Mouse (Mus musculus) heart, postnatal 25 days (tissue): ENCODE results near the gene Zfp9. TPM values are rescaled to one million over a fixed set of nuclear protein-coding genes. Genes with fewer than 3 reads are reported as not detected.

Source experiments
- DNase-seq: peaks from one replicate; pipeline ENCODE4 v3.0.0; 2022; ENCODE audit warnings: low spot score
- intact Hi-C: fragments of 180-260 bp; cut with DNase I; formaldehyde crosslinking; loops from one replicate; pipeline ENCODE4 v1.15.1; 2025
- microRNA-seq: library from miRNA; unstranded; fragments of <30 nt; microRNA quantifications from one replicate; pipeline ENCODE4 v1.2.0, GENCODE M21; 2022
- total RNA-seq, 2 experiments: library from RNA; stranded (reverse); gene quantifications; 2 replicates each; pipeline ENCODE4 v1.2.3; 2021

Zfp9 gene
- 1 to 10 TPM; 5.1 to 5.2 TPM for total RNA-seq

DNA sequence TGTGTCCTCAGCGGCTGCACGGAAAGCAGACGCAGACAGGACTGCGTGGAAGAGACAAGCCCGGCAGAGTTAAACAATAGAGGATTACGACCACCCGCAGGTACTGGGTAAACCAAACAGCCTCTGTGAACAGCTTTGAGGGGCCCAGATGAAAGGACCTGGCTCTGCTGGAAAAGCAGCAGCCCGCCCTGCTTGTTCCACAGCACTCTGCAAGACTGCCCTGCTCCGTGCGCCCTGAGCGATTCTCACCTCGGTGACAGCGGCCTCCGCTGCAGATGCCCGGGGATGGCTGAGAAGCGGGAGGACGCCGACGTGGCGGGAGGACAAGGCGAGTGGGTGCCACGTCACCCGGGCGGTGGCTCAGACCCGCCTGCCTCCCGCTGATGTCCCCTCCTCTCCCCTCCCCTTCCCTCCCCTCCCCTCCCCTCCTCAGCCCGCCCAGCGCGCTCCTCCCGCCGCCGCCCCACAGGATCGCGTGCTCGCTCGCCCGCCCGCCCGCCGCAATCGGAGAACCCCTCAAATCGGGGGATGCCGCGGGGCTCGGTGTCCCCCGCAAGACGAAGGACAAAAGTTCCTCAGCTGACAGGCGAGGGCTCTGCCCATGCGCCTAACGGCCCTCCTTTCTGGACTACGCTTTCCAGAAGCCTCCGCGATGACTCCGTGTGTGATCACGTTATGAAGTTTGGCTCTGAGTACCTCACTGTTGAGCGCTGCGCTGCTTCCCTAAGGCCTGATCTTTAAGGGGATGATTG lies at the start of gene Zfp9:
Zfp9 (minus strand) TSS at position 364 of the 752 bp plus-strand sequence.
- intact Hi-C loops = no loop called here
- DNase-seq = peak; percentile 74

DNA sequence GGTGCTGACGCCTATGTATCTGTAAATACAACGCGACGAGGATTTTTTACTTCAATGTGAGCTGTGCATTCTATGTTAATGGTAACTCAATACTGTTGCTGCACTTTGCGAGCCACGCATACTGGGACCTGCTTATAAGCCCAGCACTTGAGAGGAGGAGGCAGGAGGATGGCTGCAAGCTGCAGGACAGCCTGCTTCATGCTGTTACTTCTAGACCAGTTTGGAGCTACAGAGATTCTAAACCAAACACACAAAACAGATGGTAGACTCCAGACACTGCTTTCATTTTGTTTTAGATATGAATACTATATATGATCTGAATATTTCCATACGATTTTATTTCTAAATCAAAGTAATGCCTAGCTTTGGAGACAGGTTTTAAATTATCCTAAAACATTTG lies 41.5 kb upstream of the Zfp9 start:
- no peak for DNase-seq
- intact Hi-C loops = no loop called here

DNA sequence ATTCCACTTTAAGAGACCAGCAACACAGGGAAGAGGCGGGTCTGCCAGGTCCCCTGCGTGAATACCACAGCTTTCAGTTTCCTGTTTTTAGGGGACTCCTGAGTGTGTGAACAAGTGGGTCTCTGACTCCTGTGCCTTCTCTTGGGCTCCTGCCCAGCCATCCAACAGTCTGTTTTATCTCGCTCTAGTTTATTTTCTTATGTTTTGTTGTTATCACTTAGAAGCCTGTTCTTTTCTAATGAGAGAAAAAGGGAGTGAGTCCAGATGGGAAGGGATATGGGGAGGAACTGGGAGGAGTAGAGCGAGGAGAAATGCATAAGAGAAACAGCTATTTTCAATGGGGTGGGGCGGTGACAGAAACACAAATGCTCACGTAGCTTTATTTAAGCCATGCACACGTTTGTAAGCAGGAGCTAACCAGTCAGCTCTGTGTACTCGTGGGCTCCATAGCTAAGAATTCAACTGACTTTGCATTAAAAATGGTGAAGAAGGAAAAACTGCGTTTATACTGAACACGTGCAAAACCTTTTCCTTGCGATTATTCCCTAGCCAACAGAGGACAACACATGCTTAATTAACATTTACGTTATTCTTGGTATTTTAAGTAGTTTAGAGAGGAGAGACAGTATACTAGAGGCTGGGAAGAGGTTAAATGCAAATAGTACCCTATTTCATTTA lies 34.4 kb upstream of the Zfp9 start:
- intact Hi-C loops = no loop called here
- no peak for DNase-seq

DNA sequence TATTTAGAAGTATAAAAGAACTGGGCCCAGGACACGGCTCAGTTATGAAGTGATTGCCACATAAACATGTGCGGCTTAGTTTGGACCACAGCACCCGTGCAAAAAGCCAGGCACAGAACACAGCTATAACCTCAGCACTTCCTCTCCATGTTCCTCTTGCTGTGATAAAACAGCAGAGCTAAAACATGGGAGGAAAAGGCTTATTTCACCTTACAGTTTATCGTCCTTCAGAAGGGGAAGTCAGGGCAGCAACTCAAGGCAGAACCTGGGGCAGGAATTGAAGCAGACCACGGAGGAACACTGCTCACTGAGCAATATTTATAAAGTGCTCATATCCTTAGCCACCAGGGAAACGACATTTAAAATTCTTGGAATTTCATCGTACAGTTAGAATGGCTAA lies 19.9 kb upstream of the Zfp9 start:
- intact Hi-C loops = no loop called here
- no peak for DNase-seq

DNA sequence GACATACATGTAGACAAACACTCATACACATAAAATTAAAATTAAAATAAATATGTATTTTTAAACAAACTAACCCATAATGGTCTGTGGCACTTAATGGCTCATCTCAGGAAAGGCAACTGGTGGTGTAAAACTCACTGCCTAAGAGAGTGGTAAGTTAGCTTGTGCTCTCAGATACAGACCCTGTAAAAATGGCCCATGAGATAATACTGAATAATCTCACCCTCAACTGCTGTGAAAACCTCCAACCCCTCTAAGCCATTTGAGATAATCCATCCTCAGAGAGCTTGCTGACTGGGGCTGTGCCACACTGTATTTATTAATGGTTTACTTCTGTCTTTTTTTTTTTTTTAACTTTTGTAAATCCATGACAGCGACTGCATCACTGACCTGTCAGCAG lies 3.0 kb upstream of the Zfp9 start:
- DNase-seq = no peak
- intact Hi-C loops = no loop called here

DNA sequence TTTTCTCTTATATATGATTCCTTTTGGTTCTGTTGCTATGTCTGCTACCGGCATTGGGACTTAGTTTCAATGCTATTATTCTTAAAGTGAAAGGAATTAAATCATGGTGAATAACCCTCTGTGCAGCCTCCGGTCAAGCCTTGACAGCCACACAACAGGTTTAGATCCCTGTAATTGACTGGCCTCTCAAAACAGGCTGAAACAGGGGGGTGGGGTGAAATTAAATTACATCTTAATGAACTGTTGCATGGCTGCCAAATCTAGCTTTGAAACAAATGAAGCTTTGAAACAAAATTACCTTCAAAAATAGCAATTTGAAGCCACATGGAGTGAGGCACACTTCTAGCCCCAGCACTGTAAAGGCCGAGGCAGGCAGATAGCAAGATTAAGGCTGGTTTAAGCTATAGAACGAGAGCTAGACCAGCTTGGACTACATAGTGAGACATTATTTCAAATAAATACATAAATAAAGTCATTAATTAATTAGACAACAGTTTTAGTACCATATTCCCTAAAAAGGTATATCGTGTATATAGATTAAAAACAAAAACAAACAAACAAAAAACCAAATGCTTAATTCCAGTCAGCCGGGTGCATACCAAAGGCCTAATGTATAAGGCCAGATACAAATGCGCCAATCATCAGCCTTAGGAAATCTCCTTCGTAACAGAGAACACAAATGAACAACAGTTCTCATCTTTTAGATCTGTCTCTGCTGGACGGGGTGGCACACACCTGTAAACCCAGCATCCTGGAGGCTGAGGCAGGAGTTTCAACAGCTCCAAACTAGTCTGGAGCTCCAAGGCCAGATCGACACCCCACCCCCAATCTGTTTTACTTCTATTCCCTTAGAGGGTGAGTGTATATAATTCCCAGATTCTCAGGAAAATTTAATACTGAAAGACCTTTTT lies 990 bp downstream of the Zfp9 start:
- no peak for DNase-seq
- intact Hi-C loops = no loop called here

DNA sequence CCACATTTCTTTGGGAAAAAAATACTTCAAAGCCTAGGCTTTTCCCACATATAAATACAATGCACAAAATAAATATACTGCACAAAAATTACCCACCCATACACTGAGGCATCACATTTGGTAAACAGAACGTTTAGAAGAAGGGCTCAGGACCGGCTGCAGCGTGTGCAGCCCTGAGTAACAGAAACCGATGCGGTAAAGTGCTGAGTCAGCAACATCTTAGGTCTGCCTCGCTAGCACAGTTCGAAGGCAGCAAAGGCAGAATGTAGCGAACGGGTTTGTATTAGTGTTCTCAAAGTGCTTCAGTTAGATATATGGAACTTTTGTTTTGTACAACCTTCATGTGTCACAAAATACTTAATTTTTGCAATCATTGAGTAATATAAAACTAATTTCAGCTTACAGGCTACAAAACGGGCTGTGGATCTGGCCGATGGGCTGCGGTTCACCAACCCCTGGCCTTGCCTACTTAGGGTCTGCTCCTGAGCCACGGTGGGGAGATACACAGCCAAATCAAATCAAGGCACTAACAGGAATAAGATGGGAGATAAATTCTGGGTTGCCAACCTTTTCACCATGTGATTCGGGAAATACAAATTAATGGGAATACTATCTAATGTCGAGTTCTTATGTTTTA lies 16.9 kb downstream of the Zfp9 start:
- no peak for DNase-seq
- intact Hi-C loops = no loop called here

DNA sequence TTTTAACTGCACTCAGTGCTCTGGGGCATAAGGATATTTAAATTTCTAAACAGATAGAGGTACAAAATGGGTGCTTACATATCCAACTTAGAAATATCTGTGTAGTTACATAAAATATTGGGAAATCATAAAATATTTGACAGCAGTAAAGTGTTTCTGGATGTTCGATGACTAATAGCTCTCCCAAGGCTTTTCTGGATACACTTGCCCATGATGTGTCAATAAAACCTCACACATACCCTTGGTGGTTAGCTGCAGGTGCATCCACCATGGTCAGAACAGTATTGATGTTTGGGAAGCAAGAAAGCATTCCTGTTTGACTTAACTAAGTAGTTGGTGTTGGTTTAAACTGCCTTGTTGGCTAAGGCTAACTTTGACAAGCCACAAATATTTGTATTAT lies 21.4 kb downstream of the Zfp9 start:
- DNase-seq = no peak
- intact Hi-C loops = no loop called here

DNA sequence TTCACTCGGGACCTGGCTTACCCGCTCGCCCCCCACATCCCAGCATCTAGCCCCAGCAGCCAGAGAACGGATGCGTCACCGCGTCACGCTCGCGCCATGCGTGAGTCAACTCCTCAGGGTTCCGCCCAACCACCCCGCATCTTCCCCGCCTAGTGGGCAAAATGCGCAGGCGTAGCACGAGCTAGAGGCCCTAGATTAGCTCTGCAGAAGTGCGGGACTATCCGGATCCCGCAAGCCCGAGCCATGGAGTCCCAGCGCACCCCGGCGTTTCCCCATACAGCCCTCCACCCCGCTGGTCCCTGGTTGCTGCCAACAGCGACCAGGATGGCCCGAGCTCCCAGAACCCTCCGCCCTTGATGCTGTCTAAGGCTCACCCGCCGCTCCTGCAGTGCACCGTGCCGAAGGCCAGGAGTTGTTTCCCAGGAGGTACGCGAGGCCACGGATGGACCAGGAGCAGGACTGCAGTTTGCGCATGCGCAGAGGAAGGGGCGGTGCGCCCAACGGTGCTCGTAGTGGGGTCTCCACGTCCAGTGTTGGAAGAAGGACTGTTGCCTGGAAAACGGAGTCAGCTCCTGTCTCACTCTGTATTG lies 24.0 kb downstream of the Zfp9 start, which contains the start of gene Zfp248:
Zfp248 (minus strand) TSS at position 487 of the 590 bp plus-strand sequence.
- intact Hi-C loops = no loop called here

DNA sequence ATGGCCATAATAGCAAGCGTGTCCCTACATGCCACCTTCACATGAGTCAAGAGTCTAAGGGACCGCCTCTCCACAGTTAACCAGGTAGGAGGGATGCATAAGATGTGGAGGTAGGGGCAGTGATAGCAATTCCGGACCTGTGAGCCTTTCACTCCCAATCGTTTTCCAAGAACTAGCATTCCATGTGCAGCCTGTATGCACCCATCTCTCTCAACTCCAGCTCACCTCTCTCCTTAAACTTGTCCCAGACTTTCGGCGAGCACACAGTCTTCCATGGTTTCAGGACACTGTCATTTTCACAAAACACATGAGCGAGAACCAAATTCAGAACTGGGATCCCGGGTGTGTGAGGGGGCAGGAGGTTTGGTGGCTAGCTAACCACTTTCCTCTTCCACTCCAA lies 24.7 kb downstream of the Zfp9 start:
- DNase-seq = no peak
- intact Hi-C loops = no loop called here

More for the DNA sequence above, 24.0 kb downstream of the Zfp9 start, which contains the start of gene Zfp248:
- DNase-seq = peak; percentile 69

DNA sequence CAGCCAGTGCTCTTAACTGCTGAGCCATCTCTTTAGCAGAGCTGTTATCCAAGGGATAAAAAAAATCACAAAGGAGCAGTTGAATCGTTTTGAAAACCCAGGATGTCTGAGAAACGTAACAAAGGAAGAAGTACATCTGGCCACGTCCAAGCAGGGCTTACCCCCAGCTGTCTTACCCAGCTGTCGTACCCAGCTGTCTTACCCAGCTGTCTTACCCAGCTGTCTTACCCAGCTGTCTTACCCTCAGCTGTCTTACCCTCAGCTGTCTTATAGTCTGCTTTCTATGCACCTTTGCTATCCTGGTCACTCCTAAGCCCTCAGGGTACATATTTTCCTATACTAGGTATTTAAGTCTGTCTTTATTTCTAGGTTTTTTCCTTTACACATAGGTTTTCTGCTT lies 47.6 kb downstream of the Zfp9 start:
- intact Hi-C loops = no loop called here
- no peak for DNase-seq

DNA sequence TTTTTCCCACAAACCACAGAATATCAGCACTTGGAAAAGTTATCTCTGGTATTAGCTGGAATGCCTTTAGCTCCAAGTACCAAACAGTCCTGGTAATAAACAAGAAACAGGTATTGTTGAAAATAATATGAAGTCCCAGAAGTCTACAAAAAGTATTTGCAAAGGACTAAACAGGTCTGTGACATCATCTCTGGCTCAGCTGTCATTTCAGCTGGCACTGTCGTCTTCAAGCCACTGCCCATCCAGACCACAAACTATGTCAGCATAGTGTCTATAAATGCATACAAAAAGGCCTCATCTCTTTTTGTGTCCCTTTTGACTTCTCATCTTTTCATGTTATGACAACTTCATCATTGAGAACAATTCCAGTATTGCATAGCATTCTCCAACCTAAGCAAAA lies 52.5 kb downstream of the Zfp9 start:
- DNase-seq = no peak
- intact Hi-C loops = no loop called here

DNA sequence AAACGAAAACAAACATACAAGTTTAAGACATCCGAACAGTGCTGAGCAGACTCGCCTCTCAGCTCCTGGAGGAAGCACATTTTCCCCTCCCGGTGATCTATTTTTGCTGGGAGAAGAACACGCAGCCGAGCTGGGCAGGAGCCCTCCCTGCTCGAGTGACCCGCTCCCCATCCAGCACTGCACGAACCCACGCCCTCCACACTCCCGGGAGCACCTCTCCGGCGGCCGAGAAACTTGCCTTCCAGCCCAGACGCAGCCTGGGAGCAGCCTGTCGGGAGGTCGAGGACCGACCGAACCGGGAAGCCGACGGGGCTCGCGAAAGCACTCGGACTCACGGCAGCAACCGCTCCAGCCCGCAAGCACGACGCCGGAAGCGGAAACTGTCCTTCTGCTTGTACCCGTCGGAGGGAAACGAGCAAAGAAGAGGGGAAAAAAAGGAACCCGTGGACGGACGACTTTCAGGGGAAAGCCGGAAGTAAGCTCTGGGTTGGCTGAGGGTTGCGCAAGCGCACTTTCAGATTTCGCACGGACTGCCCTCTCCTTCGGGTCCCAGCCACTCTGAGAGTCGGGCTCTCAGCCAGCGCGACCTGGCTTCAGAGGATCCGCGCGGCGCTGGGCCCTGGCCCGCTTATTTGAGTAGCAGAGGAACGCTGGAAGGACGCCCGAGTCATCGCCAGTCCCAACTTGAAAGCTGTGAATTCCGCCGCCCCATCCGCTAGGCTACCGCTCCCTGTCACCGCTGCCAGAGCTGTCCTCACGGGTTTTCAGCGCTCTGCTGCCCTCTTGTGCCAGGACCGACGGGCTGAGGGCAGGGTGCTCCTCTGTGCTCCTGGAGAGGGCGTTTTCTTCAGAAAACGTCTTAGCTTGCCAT lies 59.8 kb downstream of the Zfp9 start, which contains the start of gene Bms1:
Bms1 (minus strand) TSS at position 425 of the 871 bp plus-strand sequence.
- DNase-seq = peak; percentile 89
- intact Hi-C loops = loop anchor here (1.0 kb wide), 1 partner anchor 240 kb away; no protein-coding TSS in a partner anchor

Small RNAs within 50 kb of the gene (microRNA-seq; reads per million reads assigned to microRNA genes)
- gene Gm25953 = not detected

Other genes with a start within 250 kb of the Zfp9 start
- gene Bms1, start 59.8 kb downstream of the Zfp9 start, total RNA-seq = 10 to 100 TPM; 22.0 to 24.7 TPM
- 1 to 10 TPM; 2.1 to 2.5 TPM for gene Zfp248, start 23.8 kb downstream of the Zfp9 start, total RNA-seq
- 1 to 10 TPM; 1.9 to 2.0 TPM for gene Ankrd26, start 82.9 kb upstream of the Zfp9 start, total RNA-seq